Mouse (Mus musculus) kidney, adult 8-10 months (tissue): ENCODE measurements around the gene Acta2.
"Not testable (repeated sequence)": the region's sequence is repeated elsewhere in the genome, so short reads cannot be mapped to it uniquely, and the experiment has no call there.

Source experiments
- DNase-seq, 2 experiments: peaks; one replicate each; pipeline ENCODE4 v3.0.0; 2022

Gene Acta2

GRCm38 (mm10) chr19:34217761-34218160, 37.6 kb downstream of the Acta2 start:
- DNase-seq = no peak

- no peak for DNase-seq
Observed at GRCm38 (mm10) chr19:34216956-34217355, 38.4 kb downstream of the Acta2 start.

- DNase-seq = no peak
Observed at GRCm38 (mm10) chr19:34214136-34214535, 41.3 kb downstream of the Acta2 start.

- no peak for DNase-seq
Observed at GRCm38 (mm10) chr19:34213251-34213645, 42.1 kb downstream of the Acta2 start.

GRCm38 (mm10) chr19:34212489-34213250, 42.7 kb downstream of the Acta2 start:
- DNase-seq = no peak

- no peak for DNase-seq
Observed at GRCm38 (mm10) chr19:34210841-34211240, 44.5 kb downstream of the Acta2 start.

GRCm38 (mm10) chr19:34209930-34210581, 45.3 kb downstream of the Acta2 start:
- no peak for DNase-seq

GRCm38 (mm10) chr19:34209031-34209430, 46.4 kb downstream of the Acta2 start:
- DNase-seq = no peak

- DNase-seq = no peak
Observed at GRCm38 (mm10) chr19:34206760-34207440, 48.5 kb downstream of the Acta2 start.

GRCm38 (mm10) chr19:34206128-34206527, 49.3 kb downstream of the Acta2 start:
- DNase-seq = not testable (repeated sequence)

- no peak for DNase-seq
Observed at GRCm38 (mm10) chr19:34202668-34203067, 52.7 kb downstream of the Acta2 start.

- DNase-seq = no peak
Observed at GRCm38 (mm10) chr19:34199488-34199887, 55.9 kb downstream of the Acta2 start.

GRCm38 (mm10) chr19:34198901-34199300, 56.5 kb downstream of the Acta2 start:
- no peak for DNase-seq

GRCm38 (mm10) chr19:34198066-34198465, 57.3 kb downstream of the Acta2 start:
- DNase-seq = no peak

GRCm38 (mm10) chr19:34195031-34195430, 60.4 kb downstream of the Acta2 start:
- DNase-seq = no peak

- DNase-seq = no peak
Observed at GRCm38 (mm10) chr19:34194132-34194745, 61.2 kb downstream of the Acta2 start.

GRCm38 (mm10) chr19:34193683-34194082, 61.7 kb downstream of the Acta2 start:
- DNase-seq = no peak

- peak; percentile 9 to 18 for DNase-seq
Observed at GRCm38 (mm10) chr19:34193149-34193548, 62.2 kb downstream of the Acta2 start.

GRCm38 (mm10) chr19:34192008-34192963, 63.1 kb downstream of the Acta2 start, which contains the start of gene Stambpl1:
Stambpl1 (plus strand) TSS chr19:34192229.
- peak; percentile 54 to 58 for DNase-seq

- no peak for DNase-seq
Observed at GRCm38 (mm10) chr19:34191645-34192007, 63.8 kb downstream of the Acta2 start.
